Mouse (Mus musculus) cerebellum, postnatal 4 days (tissue): ENCODE data around the gene Fbxl15.

ENCODE experiments used
- DNase-seq, 2 experiments: peaks; one replicate each; pipeline ENCODE4 v3.0.0; 2022; ENCODE audit warnings: low spot score in 2 of 2, mixed read lengths in 1 of 2

Gene Fbxl15

GRCm38 (mm10) chr19:46344710-46345419 lies 16.9 kb downstream of the Fbxl15 start:
- no peak for DNase-seq

DNA sequence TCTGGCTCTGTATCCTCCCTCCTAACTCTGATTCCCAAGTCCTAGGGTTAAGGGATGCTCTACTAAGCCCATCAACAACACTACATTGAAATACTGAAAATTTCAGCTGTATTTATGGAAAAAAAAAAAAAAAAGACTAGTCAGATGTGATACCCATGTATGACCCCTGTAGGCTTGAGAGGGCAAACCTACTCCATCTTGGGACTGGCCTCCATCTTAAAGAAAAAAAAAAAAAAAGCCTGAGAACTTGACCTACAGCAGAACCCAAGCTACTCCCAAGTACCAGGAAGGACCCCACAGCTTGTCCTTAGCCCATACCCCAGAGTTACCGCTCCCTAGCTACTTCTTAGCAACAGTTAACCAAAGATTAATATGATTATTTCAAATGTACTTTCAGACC lies 19.2 kb downstream of the Fbxl15 start:
- DNase-seq, result no peak

- DNase-seq, result no peak
Observed at GRCm38 (mm10) chr19:46347936-46348668, 20.1 kb downstream of the Fbxl15 start.

DNA sequence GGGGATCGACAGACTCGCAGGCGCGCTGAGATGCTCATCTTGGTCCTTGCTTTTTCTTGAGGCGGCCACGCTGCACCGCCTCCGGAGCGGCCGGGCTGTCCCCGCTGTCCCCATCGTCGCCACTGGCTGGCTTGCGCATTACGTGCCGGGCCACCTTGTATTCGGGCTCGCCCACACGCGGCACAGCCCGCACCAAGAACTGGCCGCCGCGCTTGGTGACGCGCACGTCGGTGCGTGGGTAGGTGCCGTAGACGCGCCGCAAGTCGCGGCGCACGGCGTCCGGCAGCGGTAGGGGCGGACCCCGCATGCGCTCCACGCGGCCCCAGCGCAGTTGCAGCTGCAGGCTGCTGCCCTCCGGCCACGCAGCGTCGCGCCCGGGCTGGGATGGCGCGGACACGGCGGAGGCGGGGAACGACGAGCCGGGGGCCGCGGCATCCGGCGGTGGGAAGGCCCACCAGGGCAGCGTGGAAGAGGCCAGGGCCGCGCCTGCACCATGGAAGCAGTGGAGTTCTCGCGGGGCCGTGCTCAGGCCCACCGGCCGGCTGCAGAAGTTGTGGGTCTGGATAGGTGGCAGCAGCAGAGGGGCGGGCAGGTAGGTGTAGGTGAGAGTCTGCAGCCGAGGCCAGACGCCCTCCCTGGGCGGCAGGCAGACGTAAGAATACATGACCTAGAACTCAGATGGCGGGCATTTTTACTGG lies 20.9 kb downstream of the Fbxl15 start:
- DNase-seq, result peak; percentile 66 to 83

DNA sequence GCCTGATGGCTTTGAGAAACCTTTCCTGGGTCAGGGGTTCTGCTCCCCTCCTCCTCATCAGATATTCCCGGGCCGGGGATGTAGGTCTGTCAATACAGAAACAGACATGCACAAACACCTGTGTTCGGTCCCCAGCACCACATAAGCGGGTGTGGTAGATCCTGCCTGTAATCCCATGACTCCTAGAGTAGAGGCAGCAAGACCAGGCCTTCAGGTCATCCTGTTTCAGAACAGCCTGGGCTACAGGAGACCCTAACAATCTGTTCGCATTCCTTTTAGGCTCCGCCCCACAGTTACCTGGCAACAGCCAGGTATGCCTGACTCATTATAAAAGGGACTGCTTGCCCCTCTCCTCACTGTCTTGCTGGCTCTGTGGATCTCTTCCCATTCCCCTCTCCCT lies 21.6 kb downstream of the Fbxl15 start:
- no peak for DNase-seq

DNA sequence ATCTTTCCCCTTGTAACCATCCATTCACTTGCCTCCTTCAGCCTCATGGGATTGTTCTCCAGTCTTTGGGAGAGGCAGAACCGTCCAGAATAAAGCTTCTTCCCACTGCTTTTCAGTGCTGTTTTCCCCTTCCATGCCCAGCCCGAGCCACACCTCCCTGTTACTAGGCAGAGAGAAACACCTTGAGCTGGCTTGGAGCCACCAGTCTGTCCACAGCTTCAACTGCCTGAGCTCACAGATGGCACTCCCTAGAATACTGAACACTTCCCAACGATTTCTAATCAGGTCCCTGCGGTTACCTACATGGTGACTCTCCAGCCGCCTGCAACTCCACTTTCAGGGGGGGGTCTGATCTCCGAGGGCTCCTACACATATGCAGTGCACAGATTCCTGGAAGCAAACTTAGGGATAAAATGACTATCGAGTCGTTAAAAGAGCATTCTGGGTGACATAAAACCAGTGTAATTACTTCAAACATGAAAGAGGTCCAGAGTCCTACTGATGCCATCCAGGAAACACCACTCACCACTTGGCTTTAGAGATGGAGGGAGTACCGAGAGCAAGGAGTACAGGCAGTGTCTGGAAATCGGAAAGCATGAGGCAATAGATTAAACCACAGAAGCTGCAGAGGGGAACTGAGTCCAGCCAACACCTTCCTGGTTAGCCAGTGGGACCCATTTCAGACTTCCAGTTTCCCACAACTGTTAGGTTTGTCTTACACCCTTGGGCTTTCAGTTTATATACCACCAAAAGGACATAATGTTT lies 22.4 kb downstream of the Fbxl15 start, which contains the start of gene 2310034G01Rik:
2310034G01Rik (minus strand) TSS at position 135 of the 765 bp plus-strand sequence.
- DNase-seq, result no peak

GRCm38 (mm10) chr19:46356701-46357138 lies 28.7 kb downstream of the Fbxl15 start:
- peak; percentile 66 to 81 for DNase-seq

DNA sequence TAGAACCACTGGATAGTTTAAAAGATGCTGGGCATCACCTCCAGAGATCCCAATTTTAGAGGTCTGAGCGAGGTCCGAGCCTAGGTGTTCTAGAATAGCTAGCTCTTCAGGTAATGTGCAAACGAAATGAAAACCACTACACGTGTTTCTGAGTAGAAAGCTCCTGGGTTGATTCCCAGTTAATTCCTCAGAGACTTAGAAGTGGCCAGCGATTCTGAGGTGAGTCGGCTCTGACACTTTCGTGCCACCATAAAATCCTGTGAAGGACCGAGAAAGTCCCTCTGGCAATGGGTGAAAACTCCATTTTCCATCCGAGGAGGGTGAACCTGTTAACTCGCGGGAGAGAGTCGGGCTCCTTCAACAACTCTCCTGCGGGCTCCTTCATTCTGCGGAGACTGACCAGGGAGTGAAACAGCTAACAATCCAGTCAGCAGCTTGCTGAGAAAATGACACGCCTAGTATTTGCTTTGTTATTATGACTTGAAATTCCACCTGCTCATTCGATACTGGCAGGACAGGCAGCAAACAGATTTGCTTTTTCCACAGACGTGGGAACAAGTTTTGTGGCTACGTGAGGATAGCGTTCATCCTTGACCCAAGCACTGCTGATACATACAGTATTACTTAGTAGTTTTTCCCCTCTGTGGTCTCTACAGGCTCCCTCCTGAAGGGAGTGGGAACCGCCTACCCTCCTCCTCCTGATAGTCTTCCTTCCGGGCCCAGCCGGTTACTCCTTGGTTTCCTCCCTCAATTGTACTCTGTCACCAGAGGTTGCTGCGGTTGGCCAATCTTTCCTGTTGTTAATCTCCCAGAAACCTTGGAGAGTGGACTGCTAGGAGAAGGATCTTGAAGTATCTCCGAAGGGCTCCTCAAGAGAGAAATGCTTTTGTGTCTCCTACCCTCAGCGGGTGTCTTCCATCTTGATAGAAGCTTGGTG lies 29.6 kb downstream of the Fbxl15 start:
- no peak for DNase-seq

- no peak for DNase-seq
Observed at GRCm38 (mm10) chr19:46358381-46358780, 30.4 kb downstream of the Fbxl15 start.

DNA sequence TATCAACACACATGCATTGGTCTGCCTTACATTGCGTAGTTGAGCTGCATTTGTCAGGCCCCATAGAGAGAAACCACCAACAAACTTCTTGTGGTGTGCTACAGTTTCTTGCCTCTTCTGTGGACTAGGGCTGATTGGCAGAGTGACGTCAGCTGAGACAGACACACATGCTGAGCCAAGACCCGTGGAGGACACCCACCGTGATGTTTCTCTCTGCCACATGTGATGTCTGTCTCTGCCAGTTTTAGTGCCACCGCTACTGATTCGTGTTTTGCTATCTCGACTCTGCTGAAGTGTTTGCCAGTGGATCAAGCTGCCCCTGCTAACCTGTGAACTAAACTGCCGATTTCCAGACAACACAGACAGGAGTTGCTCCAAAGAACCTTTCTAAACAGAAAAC lies 34.1 kb downstream of the Fbxl15 start:
- DNase-seq, result no peak

DNA sequence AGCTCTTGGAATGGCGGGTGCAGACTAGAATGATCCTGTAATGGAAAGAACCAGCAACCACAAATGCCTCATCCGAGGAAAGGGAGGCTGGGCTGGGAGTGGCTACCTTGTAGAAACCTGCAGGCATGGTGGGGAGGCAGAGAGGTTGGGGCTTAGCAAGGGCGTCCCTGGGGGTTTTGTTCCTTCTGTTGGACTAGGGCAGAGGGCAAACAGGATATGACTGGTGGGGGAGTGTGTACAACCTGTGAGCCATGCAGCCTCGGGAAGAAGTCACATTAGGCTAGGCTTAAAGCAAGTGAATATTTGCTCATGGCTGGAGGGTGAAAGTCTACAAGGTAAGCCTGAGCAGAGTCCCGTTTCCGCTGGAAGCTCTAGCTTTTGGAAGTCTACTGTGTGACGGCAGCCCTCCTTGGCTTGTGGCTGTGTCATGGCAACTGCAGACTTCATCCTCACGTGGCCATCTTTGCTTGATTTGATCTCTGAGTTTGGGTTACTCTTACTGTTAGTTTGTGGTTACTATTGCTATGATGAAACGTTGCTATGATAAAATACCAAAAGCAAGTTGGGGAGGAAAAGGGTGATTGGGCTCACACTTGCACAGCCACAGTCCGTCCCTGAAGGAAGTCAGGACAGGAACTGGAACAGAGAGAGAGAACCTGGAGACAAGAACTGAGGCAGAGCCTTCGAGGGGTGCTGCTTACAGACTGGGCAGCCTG lies 35.5 kb downstream of the Fbxl15 start:
- no peak for DNase-seq

DNA sequence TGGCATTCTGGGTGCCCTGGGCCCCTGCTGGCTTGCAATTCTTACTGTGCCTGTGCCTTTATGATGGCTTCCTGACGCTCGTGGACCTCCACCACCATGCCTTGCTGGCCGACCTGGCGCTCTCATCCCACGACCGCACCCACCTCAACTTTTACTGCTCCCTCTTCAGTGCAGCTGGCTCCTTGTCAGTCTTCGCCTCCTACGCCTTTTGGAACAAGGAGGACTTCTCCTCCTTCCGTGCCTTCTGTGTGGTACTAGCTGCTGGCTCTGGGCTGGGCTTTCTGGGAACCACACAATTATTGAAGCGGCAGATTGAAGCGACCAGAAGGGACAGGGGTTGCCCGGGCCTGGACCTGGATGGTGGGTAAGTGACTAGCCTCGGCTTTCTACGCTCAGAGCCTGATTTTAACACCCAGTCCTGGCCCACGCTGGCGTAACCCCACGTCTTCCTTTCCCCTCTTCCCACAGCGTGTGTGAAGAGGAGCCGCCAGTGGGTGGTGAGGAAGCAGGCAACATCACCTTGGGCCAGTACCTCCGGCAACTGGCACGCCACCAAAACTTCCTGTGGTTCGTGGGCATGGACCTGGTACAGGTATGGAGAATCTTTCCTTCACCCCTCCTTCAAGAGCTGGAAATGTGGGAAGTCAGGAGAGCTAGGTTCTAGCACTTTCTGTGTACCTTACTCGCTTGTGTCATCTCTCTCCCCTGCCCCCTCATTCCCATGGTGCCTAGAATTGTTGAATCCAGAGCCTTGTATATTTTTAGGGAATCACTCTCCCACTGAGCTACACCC lies 40.0 kb downstream of the Fbxl15 start:
- DNase-seq, result no peak

- peak in 1 of 2 experiments; percentile 56 for DNase-seq
Observed at GRCm38 (mm10) chr19:46369204-46369603, 41.2 kb downstream of the Fbxl15 start.

- DNase-seq, result no peak
Observed at GRCm38 (mm10) chr19:46374477-46375088, 46.6 kb downstream of the Fbxl15 start.

- peak in 1 of 2 experiments; percentile 38 for DNase-seq
Observed at GRCm38 (mm10) chr19:46375489-46375888, 47.5 kb downstream of the Fbxl15 start.

DNA sequence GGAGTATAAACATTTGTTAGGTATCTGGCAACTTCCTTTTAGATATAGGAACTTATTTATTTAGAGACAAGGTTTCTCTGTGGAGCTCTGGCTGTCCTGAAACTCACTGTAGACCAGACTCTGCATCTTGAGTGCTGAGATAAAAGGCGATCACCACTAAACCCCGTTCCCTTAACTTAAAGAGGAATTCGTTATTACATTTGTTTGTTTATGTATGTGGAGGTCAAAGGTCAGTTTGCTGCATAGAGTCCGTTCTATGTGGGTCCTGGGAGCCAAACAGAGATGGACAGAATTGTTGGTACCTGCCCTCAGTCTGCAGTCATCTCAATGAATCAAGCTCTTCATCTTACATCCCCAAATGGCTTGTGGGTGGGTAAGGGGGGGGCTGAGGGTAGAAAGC lies 47.9 kb downstream of the Fbxl15 start:
- no peak for DNase-seq
